Mouse (Mus musculus): ENCODE data around the gene Gm10256. TPM values are rescaled to one million over a fixed set of nuclear protein-coding genes. Genes with fewer than 3 reads are reported as not detected.
"Not testable (repeated sequence)": the region's sequence is repeated elsewhere in the genome, so short reads cannot be mapped to it uniquely, and the experiment has no call there.

Gm10256 gene
- total RNA-seq (2021): not detected

DNA sequence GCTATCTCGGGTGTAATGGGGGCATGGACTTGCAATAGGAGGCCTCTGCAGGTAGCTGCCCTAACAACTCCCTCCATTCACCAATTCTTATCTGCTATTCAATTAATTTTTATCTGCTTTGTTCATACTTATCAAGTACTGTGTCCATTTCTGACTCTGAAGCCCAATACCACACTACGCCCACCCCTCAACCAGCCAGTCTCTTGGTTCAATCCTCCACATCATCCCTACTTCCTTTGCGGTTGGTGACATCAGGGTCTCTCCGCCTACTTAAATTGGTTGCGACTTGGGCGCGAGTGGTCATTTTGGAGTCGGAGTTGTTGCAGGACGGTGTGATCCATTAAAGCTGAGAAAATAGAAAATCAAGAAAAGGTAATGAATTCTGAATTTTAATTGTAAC, at the start of gene Gm10256, which contains the start of gene Rbmy:
Gene Gm10256 (plus strand): TSS at position 320 of the 400 bp plus-strand sequence.
Gene Rbmy (plus strand): TSS at position 301 of the 400 bp plus-strand sequence.
- not testable (repeated sequence) for DNase-seq (ENCODE audit: extremely low spot score in 1 of 2, low spot score in 1 of 2)

- not testable (repeated sequence) for DNase-seq (ENCODE audit: extremely low spot score in 1 of 2, low spot score in 1 of 2)
These were observed 34.4 kb upstream of the Gm10256 start, which contains the start of gene Gm4064 for GRCm38 (mm10) chrY:2796105-2796504. Gene Gm4064 (minus strand): TSS chrY:2796205.

DNA sequence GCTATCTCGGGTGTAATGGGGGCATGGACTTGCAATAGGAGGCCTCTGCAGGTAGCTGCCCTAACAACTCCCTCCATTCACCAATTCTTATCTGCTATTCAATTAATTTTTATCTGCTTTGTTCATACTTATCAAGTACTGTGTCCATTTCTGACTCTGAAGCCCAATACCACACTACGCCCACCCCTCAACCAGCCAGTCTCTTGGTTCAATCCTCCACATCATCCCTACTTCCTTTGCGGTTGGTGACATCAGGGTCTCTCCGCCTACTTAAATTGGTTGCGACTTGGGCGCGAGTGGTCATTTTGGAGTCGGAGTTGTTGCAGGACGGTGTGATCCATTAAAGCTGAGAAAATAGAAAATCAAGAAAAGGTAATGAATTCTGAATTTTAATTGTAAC, 70.2 kb downstream of the Gm10256 start, which contains the start of gene Gm10352:
Gene Gm10352 (plus strand): TSS at position 301 of the 400 bp plus-strand sequence.
- DNase-seq (ENCODE audit: extremely low spot score in 1 of 2, low spot score in 1 of 2): not testable (repeated sequence)

Other genes with a start within 250 kb of the Gm10256 start
- not detected for gene H2al2c, start 231.6 kb upstream of the Gm10256 start, total RNA-seq (2021)
- gene Sry, start 167.0 kb upstream of the Gm10256 start, total RNA-seq (2021): not detected
- not detected for gene H2al2b, start 110.0 kb upstream of the Gm10256 start, total RNA-seq (2021)
- gene Gm4064, start 34.5 kb upstream of the Gm10256 start, total RNA-seq (2021): not detected
- not detected for gene Rbmy, start within 50 bp of the Gm10256 start, total RNA-seq (2021)
- gene Gm10352, start 70.3 kb downstream of the Gm10256 start, total RNA-seq (2021): not detected
- gene Gm29289, start 101.9 kb downstream of the Gm10256 start, total RNA-seq (2021): not detected

Data from layer of hippocampus, postnatal 25 days (tissue).